Mouse (Mus musculus) small intestine, adult 2 months (tissue): ENCODE results near the gene Dync1i2.

Experiments
- CTCF ChIP-seq: fragments of 200-500 bp; IDR thresholded peaks from 2 replicates; pipeline ENCODE4 v1.5.1; 2012; ENCODE audit warnings: low read depth, mild to moderate bottlenecking, control low read depth, inconsistent platforms, low read length, moderate library complexity, mixed read lengths; ENCODE audit not compliant: insufficient replicate concordance, insufficient read length; ENCODE audit errors: extremely low read depth
- POLR2A ChIP-seq: fragments of 200-500 bp; IDR thresholded peaks from 2 replicates; pipeline ENCODE4 v1.6.1; 2012; ENCODE audit warnings: low read depth, mild to moderate bottlenecking, control low read depth, inconsistent platforms, low read length, moderate library complexity

DNA sequence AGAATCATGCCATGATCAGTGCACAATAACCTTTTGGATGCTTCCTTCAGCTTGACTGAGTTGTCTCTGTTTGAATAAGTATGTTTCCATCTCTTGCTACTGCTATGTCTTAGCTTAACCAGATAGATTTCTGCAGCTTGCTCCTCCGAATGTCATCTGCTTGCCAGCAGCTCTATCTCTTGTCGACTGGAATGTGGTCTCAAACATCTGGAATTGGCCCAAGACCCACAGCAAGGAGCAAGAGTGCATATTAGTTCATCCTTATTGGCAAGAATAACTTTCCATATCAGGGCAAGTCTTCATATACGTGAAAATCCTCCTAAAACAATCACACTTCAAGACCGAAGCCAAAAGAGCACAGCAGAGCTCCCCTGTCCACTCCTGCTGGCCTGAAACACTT is 14.6 kb upstream of the Dync1i2 start:
- TF ChIP-seq CTCF (no peak), POLR2A (no peak)
